Mouse (Mus musculus): ENCODE data around the gene Napa. TPM values are rescaled to one million over a fixed set of nuclear protein-coding genes. Genes with fewer than 3 reads are reported as not detected.

Gene Napa
- total RNA-seq, 2 experiments from 2014 or later = 269 to 280 TPM

- Histone ChIP-seq H3K27ac (peak overlapping the region; percentile 19; the same call in 1 of the 2 replicates), H3K4me3 (peak overlapping the region; percentile 17)
- TF ChIP-seq CTCF (IDR thresholded peaks at IDR 0.05) = no peak
- intact Hi-C loops (cut with DNase I) = no loop called here
- no peak for DNase-seq (ENCODE audit: extremely low spot score in 1 of 2, low spot score in 2 of 2)
Observed at GRCm38 (mm10) chr7:16134951-16135392, 36.7 kb downstream of the Napa start.

- intact Hi-C loops (cut with DNase I) = no loop called here
- peak; percentile 69 to 80 for DNase-seq (ENCODE audit: extremely low spot score in 1 of 2, low spot score in 2 of 2)
- no peak for TF ChIP-seq CTCF (IDR thresholded peaks at IDR 0.05)
- H3K4me3 ChIP-seq = 0 out of 2 replicates have a peak overlapping the region, but pooled peaks have one; percentile 9
- H3K27ac ChIP-seq = peak overlapping the region; percentile 86
Observed at GRCm38 (mm10) chr7:16146489-16147410, 48.5 kb downstream of the Napa start.

- DNase-seq (ENCODE audit: extremely low spot score in 1 of 2, low spot score in 2 of 2) = no peak
- Histone ChIP-seq H3K4me3 (no peak overlapping the region), H3K27ac (peak overlapping the region; percentile 86; the same call in 1 of the 2 replicates)
- intact Hi-C loops (cut with DNase I) = no loop called here
- TF ChIP-seq CTCF (IDR thresholded peaks at IDR 0.05) = no peak
Observed at GRCm38 (mm10) chr7:16147643-16148042, 49.4 kb downstream of the Napa start.

GRCm38 (mm10) chr7:16149241-16149640 lies 51.0 kb downstream of the Napa start:
- DNase-seq (ENCODE audit: extremely low spot score in 1 of 2, low spot score in 2 of 2) = peak; percentile 78 to 86
- peak overlapping the region; percentile 82 for H3K27ac ChIP-seq
- no peak for TF ChIP-seq CTCF (IDR thresholded peaks at IDR 0.05)
- no peak overlapping the region for H3K4me3 ChIP-seq
- intact Hi-C loops (cut with DNase I) = loop anchor here (1.0 kb wide), 2 partner anchors 18 to 46 kb away; no protein-coding TSS in a partner anchor

DNA sequence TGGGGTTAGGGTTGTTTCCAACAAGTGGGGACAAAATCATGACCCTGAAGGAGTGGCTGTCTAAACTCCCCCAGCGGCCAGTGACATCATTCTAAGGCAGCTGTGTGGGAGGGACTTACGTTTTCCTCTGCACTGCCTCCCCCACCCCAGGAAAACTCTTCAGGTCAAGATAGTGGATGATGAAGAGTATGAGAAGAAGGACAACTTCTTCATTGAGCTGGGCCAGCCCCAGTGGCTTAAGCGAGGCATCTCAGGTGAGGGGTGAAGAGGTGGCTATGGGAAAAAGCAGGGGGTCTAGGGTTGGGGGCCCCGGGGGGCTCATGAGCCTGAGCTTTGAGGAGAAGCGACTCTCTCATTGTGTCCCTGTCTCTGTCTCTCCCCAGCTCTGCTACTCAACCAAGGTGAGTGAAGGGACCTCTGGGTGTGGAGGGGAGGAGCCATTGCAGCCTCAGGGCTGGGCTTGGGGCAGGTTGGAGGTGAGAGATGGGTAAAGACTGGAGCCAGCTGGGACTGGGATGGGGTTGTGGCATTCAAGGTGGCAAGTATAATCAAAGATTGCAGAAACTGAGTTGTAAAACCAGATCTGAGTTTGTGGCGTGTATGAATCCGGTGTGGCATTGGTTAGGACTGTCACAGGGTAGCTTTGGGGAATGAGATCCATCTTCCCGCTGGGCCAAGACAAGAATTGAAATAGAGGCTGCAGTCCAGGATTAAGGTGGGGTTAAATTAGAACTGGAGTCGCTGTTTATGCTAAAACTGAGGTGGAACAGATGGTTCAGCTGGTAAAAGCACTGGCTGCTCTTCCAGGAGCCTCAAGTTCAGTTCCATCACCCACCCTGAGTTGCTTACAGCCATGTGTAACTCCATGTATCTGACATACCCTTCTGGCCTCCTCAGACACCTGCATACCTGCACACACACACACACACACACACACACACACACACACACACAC lies 52.2 kb downstream of the Napa start:
- H3K4me3 ChIP-seq = no peak overlapping the region
- intact Hi-C loops (cut with DNase I) = loop anchor here (5.0 kb wide), 1 partner anchor 168 kb away; no protein-coding TSS in a partner anchor
- no peak for TF ChIP-seq CTCF (IDR thresholded peaks at IDR 0.05)
- peak overlapping the region; percentile 81 for H3K27ac ChIP-seq
- no peak for DNase-seq (ENCODE audit: extremely low spot score in 1 of 2, low spot score in 2 of 2)

DNA sequence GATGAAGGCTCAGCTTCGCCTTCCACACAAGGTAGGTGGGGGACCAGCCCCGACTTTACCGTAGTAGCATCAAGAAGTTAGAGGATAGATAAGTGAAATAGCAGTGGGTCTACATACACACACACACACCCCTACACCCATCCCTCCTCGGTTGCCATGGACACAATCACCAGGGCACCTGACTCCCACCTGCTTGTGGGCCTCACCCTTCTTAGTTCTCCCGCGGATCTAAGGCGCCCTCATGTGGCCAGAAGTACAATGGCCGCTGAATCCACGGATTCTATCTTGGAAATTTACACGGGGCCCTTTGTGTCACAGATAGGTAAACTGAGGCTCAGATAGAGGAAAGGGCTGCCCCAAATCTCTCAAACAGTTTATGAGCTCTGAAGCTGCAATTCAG lies 55.3 kb downstream of the Napa start:
- H3K4me3 ChIP-seq = no peak overlapping the region
- H3K27ac ChIP-seq = peak overlapping the region; percentile 42; the same call in 1 of the 2 replicates
- intact Hi-C loops (cut with DNase I) = loop anchor here (5.0 kb wide), 1 partner anchor 171 kb away; no protein-coding TSS in a partner anchor
- DNase-seq (ENCODE audit: extremely low spot score in 1 of 2, low spot score in 2 of 2) = peak; percentile 67 to 74
- peak; percentile 85 for TF ChIP-seq CTCF (IDR thresholded peaks at IDR 0.05)

DNA sequence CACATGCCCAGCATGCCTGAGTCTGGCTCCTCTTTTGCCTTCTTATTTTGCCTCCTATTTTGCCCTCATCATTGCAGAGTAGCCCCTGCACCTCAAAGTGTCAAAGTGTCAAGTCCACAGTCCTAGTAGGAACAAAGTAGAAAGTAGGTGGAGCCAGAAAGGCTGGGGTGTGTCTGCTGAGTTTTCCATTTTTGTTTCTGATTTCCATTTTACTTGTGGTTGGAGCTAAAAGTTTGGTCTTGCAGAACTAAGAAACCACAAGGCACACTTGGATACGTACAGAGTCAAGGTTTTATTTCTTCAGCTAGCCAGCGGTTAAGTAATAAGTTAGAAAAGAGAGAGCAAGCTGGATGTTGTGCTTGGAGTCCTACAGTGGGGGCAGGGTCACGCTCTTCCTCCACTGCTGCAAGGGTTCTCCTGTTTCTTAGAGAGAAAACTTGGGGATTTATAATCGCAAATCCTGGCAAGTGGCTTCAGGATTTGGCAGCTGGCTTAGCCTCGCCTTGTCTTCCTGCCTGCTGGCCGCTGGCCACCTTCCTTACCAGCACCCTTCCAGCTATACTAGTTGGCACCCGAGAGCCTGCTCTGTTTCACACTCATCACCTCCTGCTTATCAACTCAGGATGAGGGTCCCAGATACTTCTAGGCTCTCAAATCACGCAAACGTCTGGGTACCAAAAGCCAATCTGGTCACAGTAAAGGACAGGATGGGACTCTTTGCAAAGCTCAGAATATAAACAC lies 57.0 kb downstream of the Napa start:
- DNase-seq (ENCODE audit: extremely low spot score in 1 of 2, low spot score in 2 of 2) = no peak

GRCm38 (mm10) chr7:16156105-16156714 lies 58.0 kb downstream of the Napa start:
- Histone ChIP-seq H3K27ac (peak overlapping the region; percentile 38), H3K4me3 (no peak overlapping the region)
- DNase-seq (ENCODE audit: extremely low spot score in 1 of 2, low spot score in 2 of 2) = no peak
- intact Hi-C loops (cut with DNase I) = no loop called here
- no peak for TF ChIP-seq CTCF (IDR thresholded peaks at IDR 0.05)

More for the DNA sequence above, 57.0 kb downstream of the Napa start:
- intact Hi-C loops (cut with DNase I) = loop anchor here (2.0 kb wide), 1 partner anchor 99 kb away; no protein-coding TSS in a partner anchor
- no peak overlapping the region for H3K4me3 ChIP-seq
- peak overlapping the region; percentile 36 for H3K27ac ChIP-seq
- TF ChIP-seq CTCF (IDR thresholded peaks at IDR 0.05) = no peak

DNA sequence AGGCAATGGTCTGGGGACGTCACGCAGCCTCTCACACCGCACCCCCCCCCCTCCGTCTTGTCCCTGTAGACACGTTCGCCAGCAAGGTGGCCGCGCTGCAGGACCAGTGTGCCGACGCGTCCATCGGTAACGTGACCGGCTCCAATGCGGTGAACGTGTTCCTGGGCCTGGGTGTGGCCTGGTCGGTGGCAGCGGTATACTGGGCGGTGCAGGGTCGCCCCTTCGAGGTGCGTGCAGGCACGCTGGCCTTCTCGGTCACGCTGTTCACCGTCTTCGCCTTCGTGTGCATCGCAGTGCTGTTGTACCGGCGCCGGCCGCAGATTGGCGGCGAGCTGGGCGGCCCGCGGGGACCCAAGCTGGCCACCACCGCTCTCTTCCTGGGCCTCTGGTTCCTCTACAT lies 60.5 kb downstream of the Napa start:
- intact Hi-C loops (cut with DNase I) = no loop called here
- DNase-seq (ENCODE audit: extremely low spot score in 1 of 2, low spot score in 2 of 2) = no peak
- Histone ChIP-seq H3K4me3 (no peak overlapping the region), H3K27ac (peak overlapping the region; percentile 57)
- no peak for TF ChIP-seq CTCF (IDR thresholded peaks at IDR 0.05)

GRCm38 (mm10) chr7:16160702-16161101 lies 62.4 kb downstream of the Napa start:
- no peak for TF ChIP-seq CTCF (IDR thresholded peaks at IDR 0.05)
- DNase-seq (ENCODE audit: extremely low spot score in 1 of 2, low spot score in 2 of 2) = no peak
- no peak overlapping the region for H3K4me3 ChIP-seq
- H3K27ac ChIP-seq = no peak overlapping the region
- intact Hi-C loops (cut with DNase I) = no loop called here

Measured in left cerebral cortex, adult 2 months (tissue).